Mouse (Mus musculus): ENCODE measurements around the gene Slc16a14.

- TF ChIP-seq CTCF (IDR thresholded peaks at IDR 0.05; ENCODE audit: borderline replicate concordance, insufficient read depth, low read length) (no peak), POLR2A (IDR thresholded peaks at IDR 0.05; ENCODE audit: low read depth, low read length) (no peak)
These were observed 45.5 kb downstream of the Slc16a14 start for GRCm38 (mm10) chr1:84889330-84890004.

Data from embryonic fibroblast, embryonic 13.5 days (primary cell).